ENCODE assay signal across 29 mouse cellular contexts in genomic region chr8:56684352-56684751, GRCm38 (mm10).
DNase-seq lines count a peak whose midpoint lies in the region; ATAC-seq and TF ChIP-seq lines count a peak whose summit lies in the region.
"Had no signal": no experiment of that assay in that cellular context is flagged by ENCODE, and none has a peak within 500 bp of the region (broad histone marks: within the 10 kb centered on the region; RNA-seq: fewer than 3 reads in every experiment).

No protein-coding gene starts in this region.

- H3K9ac ChIP-seq in liver, adult 2 months (ENCODE audit: low read depth, low read length): no peak overlapping the region
- no peak overlapping the region for H3K9ac ChIP-seq in liver, embryonic 11.5 days (ENCODE audit: low read depth, low read length)
- H3K9ac ChIP-seq: embryonic facial prominence, embryonic 13.5 days; forebrain, embryonic 13.5 days; hindbrain, embryonic 15.5 days; limb, embryonic 15.5 days; neural tube, embryonic 12.5 days had no signal

- no peak for TF ChIP-seq CTCF in liver, adult 2 months (IDR thresholded peaks at IDR 0.05; ENCODE audit: low read depth, low read length)

- no peaks in the 10 kb centered on the region; the same call in 1 of the 2 replicates for H3K27me3 ChIP-seq in liver, adult 2 months (ENCODE audit: control insufficient read depth, insufficient read depth, low read length)
- no peaks in the 10 kb centered on the region for H3K27me3 ChIP-seq in liver, embryonic 11.5 days (replicated peaks; ENCODE audit: control insufficient read depth, insufficient read depth, low read length)
- H3K27me3 ChIP-seq: embryonic facial prominence, embryonic 13.5 days; forebrain, embryonic 13.5 days; hindbrain, embryonic 15.5 days; limb, embryonic 15.5 days; neural tube, embryonic 12.5 days had no signal

- H3K4me3 ChIP-seq in liver, adult 2 months (ENCODE audit: insufficient read depth, low read depth, low read length): no peak overlapping the region
- H3K4me3 ChIP-seq in liver, embryonic 11.5 days (ENCODE audit: low read depth, low read length): no peak overlapping the region
- H3K4me3 ChIP-seq: embryonic facial prominence, embryonic 13.5 days; erythroblast, embryonic 14.5 days; forebrain, embryonic 13.5 days; gastrocnemius, adult 2 months; hindbrain, embryonic 15.5 days; left cerebral cortex, adult 2 months; limb, embryonic 15.5 days; neural tube, embryonic 12.5 days had no signal

- no peaks in the 10 kb centered on the region for H3K79me2 ChIP-seq in liver, adult 2 months (ENCODE audit: control insufficient read depth, insufficient read depth, low read length)

- no peak overlapping the region for H3K4me2 ChIP-seq in liver, embryonic 11.5 days
- H3K4me2 ChIP-seq: embryonic facial prominence, embryonic 13.5 days; forebrain, embryonic 13.5 days; heart, embryonic 11.5 days; hindbrain, embryonic 15.5 days; limb, embryonic 15.5 days; neural tube, embryonic 12.5 days had no signal

- DNase-seq in adrenal gland, postnatal 10 days: peak; percentile 5
- no peak for DNase-seq in adrenal gland, postnatal 4 days (ENCODE audit: low spot score in 2 of 2)
- DNase-seq in liver, adult 2 months (ENCODE audit: extremely low read depth, low read depth, low spot score): peak; percentile 9
- no peak for DNase-seq in liver, embryonic 11.5 days (ENCODE audit: low spot score)
- peak; percentile 29 for DNase-seq in 416B (ENCODE audit: low read depth)
- DNase-seq in fibroblast of lung, adult 2 months (ENCODE audit: low read depth): peak; percentile 12
- no peak for DNase-seq in testis, postnatal 14 days (ENCODE audit: low spot score)
- DNase-seq in cerebellum, postnatal 36 days: no peak
- DNase-seq: cerebellum, adult 2 months; cerebellum, postnatal 25 days; embryo, embryonic 11 days; gastrocnemius, adult 2 months; heart, postnatal 4 days; kidney, adult 2 months; layer of hippocampus, adult 9-11 months; left cerebral cortex, postnatal 4 days; midbrain, embryonic 14.5 days; retina, postnatal 1 day; right cerebral cortex, postnatal 25 days; thymus, postnatal 36 days had no signal

- no peak overlapping the region for H3K27ac ChIP-seq in liver, adult 2 months (replicated peaks; ENCODE audit: insufficient read depth, low read depth, low read length)
- H3K27ac ChIP-seq in liver, embryonic 11.5 days (ENCODE audit: low read depth, low read length): no peak overlapping the region
- H3K27ac ChIP-seq: embryonic facial prominence, embryonic 13.5 days; forebrain, embryonic 13.5 days; gastrocnemius, adult 2 months; hindbrain, embryonic 15.5 days; kidney, postnatal 0 days; left cerebral cortex, adult 2 months; limb, embryonic 15.5 days; neural tube, embryonic 12.5 days had no signal

- ATAC-seq in liver, embryonic 11.5 days (replicated peaks; ENCODE audit: low FRiP score): no peak
- ATAC-seq: forebrain, embryonic 13.5 days had no signal

- H3K4me1 ChIP-seq in liver, adult 2 months (ENCODE audit: control insufficient read depth, insufficient read depth, low read length): no peaks in the 10 kb centered on the region
- H3K4me1 ChIP-seq in liver, embryonic 11.5 days (replicated peaks; ENCODE audit: control insufficient read depth, insufficient read depth, low read length): no peaks in the 10 kb centered on the region
- H3K4me1 ChIP-seq: embryonic facial prominence, embryonic 13.5 days; forebrain, embryonic 13.5 days; hindbrain, embryonic 15.5 days; limb, embryonic 15.5 days; neural tube, embryonic 12.5 days had no signal

- no peak for TF ChIP-seq POLR2A in liver, adult 2 months (IDR thresholded peaks at IDR 0.05; ENCODE audit: extremely low read depth, insufficient read depth, low read length)

- no peaks in the 10 kb centered on the region for H3K36me3 ChIP-seq in liver, adult 2 months (ENCODE audit: control insufficient read depth, insufficient read depth, low read length)
- no peaks in the 10 kb centered on the region for H3K36me3 ChIP-seq in liver, embryonic 11.5 days (ENCODE audit: control insufficient read depth, insufficient read depth, low read length)
- H3K36me3 ChIP-seq: embryonic facial prominence, embryonic 13.5 days; hindbrain, embryonic 15.5 days; limb, embryonic 15.5 days; neural tube, embryonic 12.5 days had no signal

- 73% methylated on average over 7 of the region's 7 CpGs for WGBS in liver, adult 2 months
- WGBS in liver, embryonic 11.5 days: 78% methylated on average over 7 of the region's 7 CpGs

- no peaks in the 10 kb centered on the region for H3K9me3 ChIP-seq in liver, embryonic 11.5 days (ENCODE audit: control insufficient read depth, low read length)
- H3K9me3 ChIP-seq: embryonic facial prominence, embryonic 13.5 days; forebrain, embryonic 13.5 days; hindbrain, embryonic 15.5 days; limb, embryonic 15.5 days; neural tube, embryonic 12.5 days had no signal

Comparison
In these comparisons a context has a peak if more than half of its experiments do, and no peak if none do; other contexts are left out.
1. DNase-seq: peak in adrenal gland, postnatal 10 days (single experiment), liver, adult 2 months (single experiment), 416B (single experiment) and fibroblast of lung, adult 2 months (single experiment); none in adrenal gland, postnatal 4 days (0 of 2), liver, embryonic 11.5 days (single experiment), testis, postnatal 14 days (single experiment) and cerebellum, postnatal 36 days (0 of 2).